Mouse (Mus musculus) CH12.LX (cell line): ENCODE results near the gene Pa2g4. TPM values are rescaled to one million over a fixed set of nuclear protein-coding genes. Genes with fewer than 3 reads are reported as not detected.
A peak's percentile ranks its signal among the peaks of the same experiment; 100 is the strongest.
"Not testable (repeated sequence)": the region's sequence is repeated elsewhere in the genome, so short reads cannot be mapped to it uniquely, and the experiment has no call there.

Source experiments
- DNase-seq: peaks from one replicate; pipeline ENCODE4 v3.0.0-alpha.2; 2013; ENCODE audit errors: extremely low read depth
- H3K27ac ChIP-seq: 2 replicates; pipeline ENCODE4 v1.5.1; 2012; ENCODE audit warnings: low read depth, mild to moderate bottlenecking, control low read depth, moderate library complexity; ENCODE audit not compliant: insufficient read depth
- H3K27me3 ChIP-seq: replicated peaks from 2 replicates; pipeline ENCODE3; 2012; ENCODE audit warnings: inconsistent platforms
- H3K36me3 ChIP-seq, 2 experiments: replicated peaks in 1 of 2; 2 replicates each; pipeline versions ENCODE3 to v1.6.1; 2012; ENCODE audit warnings: inconsistent platforms in 1 of 2, low read length in 1 of 2, mild to moderate bottlenecking in 1 of 2, mixed read lengths in 1 of 2, moderate library complexity in 1 of 2; ENCODE audit not compliant: control insufficient read depth in 1 of 2, insufficient read depth in 1 of 2
- H3K4me1 ChIP-seq, 2 experiments: 2 replicates each; pipeline ENCODE4 v1.6.1; 2012; ENCODE audit warnings: inconsistent platforms in 1 of 2, moderate library complexity in 1 of 2; ENCODE audit not compliant: insufficient read depth in 2 of 2, control insufficient read depth in 1 of 2
- H3K4me2 ChIP-seq: 2 replicates; pipeline ENCODE4 v1.6.1; 2012; ENCODE audit warnings: low read depth, mild to moderate bottlenecking, control low read depth; ENCODE audit not compliant: poor library complexity, insufficient read depth, severe bottlenecking
- H3K4me3 ChIP-seq, 3 experiments: fragments of 150-350 bp in 1 of 3; sonication (generic) in 1 of 3; replicated peaks in 1 of 3; 2 replicates each; pipeline versions ENCODE3 to v1.5.1; 2011 to 2012; ENCODE audit warnings: low read depth in 2 of 3, low read length in 2 of 3, mild to moderate bottlenecking in 2 of 3, moderate library complexity in 2 of 3, control low read depth in 1 of 3, improper control_type of control experiment in 1 of 3, inconsistent platforms in 1 of 3, mixed read lengths in 1 of 3; ENCODE audit not compliant: poor library complexity in 1 of 3
- H3K79me2 ChIP-seq: replicated peaks from 2 replicates; pipeline ENCODE4 v1.6.1; 2012; ENCODE audit warnings: mild to moderate bottlenecking, moderate library complexity; ENCODE audit not compliant: control insufficient read depth, poor library complexity, insufficient read depth, severe bottlenecking; ENCODE audit errors: extremely low read depth
- H3K9ac ChIP-seq: 2 replicates; pipeline ENCODE4 v1.6.1; 2012; ENCODE audit warnings: low read depth, mild to moderate bottlenecking, control low read depth, moderate library complexity; ENCODE audit not compliant: insufficient read depth
- H3K9me3 ChIP-seq: replicated peaks from 2 replicates; pipeline ENCODE3; 2012; ENCODE audit warnings: low read length, inconsistent platforms, mixed read lengths
- BHLHE40 ChIP-seq: IDR thresholded peaks from 2 replicates; pipeline ENCODE4 v1.6.1; 2011; ENCODE audit warnings: mild to moderate bottlenecking, low read depth, low read length, improper control_type of control experiment
- CHD1 ChIP-seq: IDR thresholded peaks from 2 replicates; pipeline ENCODE4 v1.6.1; 2012; ENCODE audit warnings: low read depth, low read length, improper control_type of control experiment, inconsistent platforms
- CHD2 ChIP-seq: IDR thresholded peaks from 2 replicates; pipeline ENCODE4 v1.6.1; 2011; ENCODE audit warnings: low read length, improper control_type of control experiment
- CTCF ChIP-seq, 2 experiments: IDR thresholded peaks in 1 of 2; conservative IDR thresholded peaks in 1 of 2; 2 replicates each; pipeline ENCODE4 v1.5.1; 2011 to 2012; ENCODE audit warnings: low read depth in 2 of 2, low read length in 2 of 2, improper control_type of control experiment in 1 of 2, inconsistent platforms in 1 of 2, mild to moderate bottlenecking in 1 of 2, moderate library complexity in 1 of 2
- E2F4 ChIP-seq: IDR thresholded peaks from 2 replicates; pipeline ENCODE4 v1.6.1; 2011; ENCODE audit warnings: low read depth, low read length, improper control_type of control experiment; ENCODE audit not compliant: insufficient replicate concordance
- ELF1 ChIP-seq: IDR thresholded peaks from 2 replicates; pipeline ENCODE4 v1.6.1; 2014; ENCODE audit warnings: low read depth, mild to moderate bottlenecking, inconsistent platforms, low read length, improper control_type of control experiment
- EP300 ChIP-seq: IDR thresholded peaks from 2 replicates; pipeline ENCODE4 v1.6.1; 2011; ENCODE audit warnings: low read length, improper control_type of control experiment
- ETS1 ChIP-seq: conservative IDR thresholded peaks from 2 replicates; pipeline ENCODE4 v1.6.1; 2012; ENCODE audit warnings: low read depth, mild to moderate bottlenecking, inconsistent platforms, low read length, improper control_type of control experiment, moderate library complexity
- GABPA ChIP-seq: IDR thresholded peaks from 2 replicates; pipeline ENCODE4 v1.6.1; 2012; ENCODE audit warnings: low read depth, low read length, improper control_type of control experiment, inconsistent platforms; ENCODE audit not compliant: insufficient replicate concordance
- HCFC1 ChIP-seq: IDR thresholded peaks from 2 replicates; pipeline ENCODE4 v1.6.1; 2012; ENCODE audit warnings: low read depth, mild to moderate bottlenecking, inconsistent platforms, low read length, improper control_type of control experiment
- IRF4 ChIP-seq: IDR thresholded peaks from 2 replicates; pipeline ENCODE4 v1.6.1; 2014; ENCODE audit warnings: low read depth, mild to moderate bottlenecking, inconsistent platforms, low read length, improper control_type of control experiment
- JUND ChIP-seq: conservative IDR thresholded peaks from 2 replicates; pipeline ENCODE4 v1.6.1; 2011; ENCODE audit warnings: low read depth, low read length, improper control_type of control experiment
- KAT2A ChIP-seq: IDR thresholded peaks from 2 replicates; pipeline ENCODE4 v1.6.1; 2012; ENCODE audit warnings: low read length, improper control_type of control experiment, inconsistent platforms; ENCODE audit not compliant: insufficient replicate concordance
- MAFK ChIP-seq: IDR thresholded peaks from 2 replicates; pipeline ENCODE4 v1.6.1; 2011; ENCODE audit warnings: low read length, improper control_type of control experiment; ENCODE audit not compliant: insufficient replicate concordance
- MAZ ChIP-seq: IDR thresholded peaks from 2 replicates; pipeline ENCODE4 v1.6.1; 2012; ENCODE audit warnings: low read depth, mild to moderate bottlenecking, inconsistent platforms, low read length, improper control_type of control experiment, moderate library complexity
- MEF2A ChIP-seq: IDR thresholded peaks from 2 replicates; pipeline ENCODE4 v1.6.1; 2014; ENCODE audit warnings: low read depth, mild to moderate bottlenecking, inconsistent platforms, low read length, improper control_type of control experiment, borderline replicate concordance
- MXI1 ChIP-seq: IDR thresholded peaks from 2 replicates; pipeline ENCODE4 v1.6.1; 2011; ENCODE audit warnings: mild to moderate bottlenecking, low read depth, low read length, improper control_type of control experiment
- MYC ChIP-seq: IDR thresholded peaks from 2 replicates; pipeline ENCODE4 v1.6.1; 2011; ENCODE audit warnings: low read depth, mild to moderate bottlenecking, improper control_type of control experiment, low read length
- NRF1 ChIP-seq: IDR thresholded peaks from 2 replicates; pipeline ENCODE4 v1.6.1; 2014; ENCODE audit warnings: low read depth, mild to moderate bottlenecking, inconsistent platforms, low read length, improper control_type of control experiment, moderate library complexity
- PAX5 ChIP-seq: IDR thresholded peaks from 2 replicates; pipeline ENCODE4 v1.6.1; 2012; ENCODE audit warnings: low read length, inconsistent platforms, mixed read lengths
- POLR2A ChIP-seq: IDR thresholded peaks from 2 replicates; pipeline ENCODE4 v1.6.1; 2011; ENCODE audit warnings: low read depth, mild to moderate bottlenecking, improper control_type of control experiment, low read length
- RAD21 ChIP-seq: IDR thresholded peaks from 2 replicates; pipeline ENCODE4 v1.6.1; 2011; ENCODE audit warnings: low read depth, mild to moderate bottlenecking, low read length, improper control_type of control experiment, moderate library complexity
- SIN3A ChIP-seq: IDR thresholded peaks from 2 replicates; pipeline ENCODE4 v1.6.1; 2012; ENCODE audit warnings: low read length, improper control_type of control experiment, inconsistent platforms
- TBP ChIP-seq: conservative IDR thresholded peaks from 2 replicates; pipeline ENCODE4 v1.6.1; 2011; ENCODE audit warnings: low read depth, low read length, improper control_type of control experiment
- TCF12 ChIP-seq: IDR thresholded peaks from 2 replicates; pipeline ENCODE4 v1.6.1; 2014; ENCODE audit warnings: low read depth, mild to moderate bottlenecking, inconsistent platforms, low read length, improper control_type of control experiment
- USF2 ChIP-seq: conservative IDR thresholded peaks from 2 replicates; pipeline ENCODE4 v1.6.1; 2011; ENCODE audit warnings: low read depth, low read length, improper control_type of control experiment
- ZC3H11A ChIP-seq: IDR thresholded peaks from 2 replicates; pipeline ENCODE4 v1.6.1; 2012; ENCODE audit warnings: low read depth, mild to moderate bottlenecking, inconsistent platforms, low read length, improper control_type of control experiment
- ZKSCAN1 ChIP-seq: IDR thresholded peaks from 2 replicates; pipeline ENCODE4 v1.6.1; 2012; ENCODE audit warnings: low read depth, inconsistent platforms, low read length, improper control_type of control experiment, borderline replicate concordance
- ZNF384 ChIP-seq: IDR thresholded peaks from 2 replicates; pipeline ENCODE4 v1.6.1; 2012; ENCODE audit warnings: low read depth, low read length, improper control_type of control experiment, inconsistent platforms
- dilution Hi-C: fragments of 300-500 bp; cut with MboI; formaldehyde crosslinking; loops from 2 replicates; pipeline ENCODE4 v1.14.3; 2020; ENCODE audit warnings: low sequenced_read_pairs; ENCODE audit not compliant: extremely low pct_unique_long_range_greater_than_20kb, extremely low pct_ligation_motif_present
- in situ Hi-C: fragments of 300-500 bp; cut with MboI; formaldehyde crosslinking; loops from 3 replicates; pipeline ENCODE4 v1.14.3; 2019; ENCODE audit warnings: low sequenced_read_pairs, low pct_ligation_motif_present, low pct_unique_long_range_greater_than_20kb, mixed read lengths
- polyA plus RNA-seq: library from polyadenylated mRNA; unstranded; fragments of >175 nt; gene quantifications from 2 replicates; pipeline ENCODE4 v1.2.1, GENCODE M21; 2012; ENCODE audit warnings: low read depth; ENCODE audit not compliant: insufficient read length
- total RNA-seq, 2 experiments: library from RNA; depleted of rRNA; stranded (reverse); fragments of 300-350 nt in 1 of 2; fragments of >200 nt in 1 of 2; gene quantifications; 2 replicates each; pipeline ENCODE4 v1.2.3; 2012 to 2014

The Pa2g4 gene
- total and polyA plus RNA-seq, 3 experiments: 129 to 550 (median 133) TPM

GRCm38 (mm10) chr10:128548051-128548791, 17.6 kb downstream of the Pa2g4 start:
- DNase-seq, in situ Hi-C loops, H3K27me3 ChIP-seq, H3K9me3 ChIP-seq, dilution Hi-C loops: not testable (repeated sequence)
- H3K79me2 ChIP-seq: peaks cover 18% of the 10 kb centered on the region
- H3K4me1 ChIP-seq: peaks cover 13 to 34% of the 10 kb centered on the region in 2 experiments
- H3K36me3 ChIP-seq: peaks cover 27 to 31% of the 10 kb centered on the region in 2 experiments
- H3K4me2 ChIP-seq: peak overlapping the region; percentile 45
- H3K27ac ChIP-seq: peak overlapping the region; percentile 69
- H3K9ac ChIP-seq: peak overlapping the region; percentile 99
- peak; percentile 81; the same call in 1 of the 2 replicates for TF ChIP-seq CHD1
- H3K4me3 ChIP-seq: peak overlapping the region; percentile 72 to 79 (median 77)

DNA sequence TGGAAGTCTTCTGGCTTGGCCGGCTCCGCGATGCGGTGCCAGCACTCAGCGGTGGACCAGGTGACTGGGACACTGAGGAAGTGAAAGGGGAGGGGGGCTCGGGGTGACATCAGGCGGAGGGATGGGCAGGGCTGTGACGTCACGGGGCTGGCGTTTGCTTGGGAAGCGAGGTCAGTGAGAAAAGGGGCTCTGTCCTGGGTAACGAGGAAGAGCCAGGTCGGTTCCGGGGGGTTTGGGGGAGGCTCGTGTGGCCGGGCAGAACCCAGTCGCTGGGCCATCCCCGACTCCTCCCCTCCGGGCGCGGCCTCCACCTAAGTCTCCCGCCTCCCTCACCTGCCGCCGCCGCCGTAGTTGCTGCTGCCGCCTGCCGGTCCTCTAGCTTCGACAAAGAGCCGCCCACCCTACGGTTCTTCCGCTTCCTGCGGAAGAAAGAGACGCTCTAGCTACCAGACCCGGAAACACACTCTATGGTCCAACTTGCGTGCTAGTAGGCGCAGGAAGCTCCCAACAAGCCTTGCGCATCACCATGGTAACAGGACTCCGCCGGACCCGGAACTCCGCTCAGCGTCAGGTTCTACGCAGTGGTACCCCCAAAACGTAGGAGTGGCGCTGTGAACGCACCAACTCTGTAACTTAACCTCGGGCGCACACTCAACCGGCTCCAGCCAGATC, 18.3 kb downstream of the Pa2g4 start, which contains the start of gene Zc3h10:
Gene Zc3h10, minus strand, starts transcription at position 414 of the 672 bp plus-strand sequence.
- peak within 1 kb of the TSS; percentile 99 for H3K9ac ChIP-seq
- H3K36me3 ChIP-seq: peaks cover 32 to 38% of the 10 kb centered on the region in 2 experiments
- peak within 1 kb of the TSS; percentile 77 to 90 (median 79) for H3K4me3 ChIP-seq
- H3K4me2 ChIP-seq: peak within 1 kb of the TSS; percentile 93
- H3K27me3 ChIP-seq: no peaks in the 10 kb centered on the region
- in situ Hi-C loops: no loop called here
- peak within 1 kb of the TSS; percentile 85 for H3K27ac ChIP-seq
- H3K9me3 ChIP-seq: no peaks in the 10 kb centered on the region
- dilution Hi-C loops: no loop called here
- DNase-seq: peak; percentile 99
- H3K79me2 ChIP-seq: peaks cover 18% of the 10 kb centered on the region
- peaks cover 13 to 39% of the 10 kb centered on the region in 2 experiments for H3K4me1 ChIP-seq
- TF ChIP-seq KAT2A: peak; percentile 91; the same call in 1 of the 2 replicates
- TF ChIP-seq CHD1: no peak
- peak; percentile 71 for TF ChIP-seq NRF1
- peak; percentile 83 for TF ChIP-seq CHD2
- no peak for TF ChIP-seq ZKSCAN1
- 0 out of 2 replicates have a peak, but pooled peaks have one; percentile 45 for TF ChIP-seq EP300
- TF ChIP-seq POLR2A: peak; percentile 95
- TF ChIP-seq JUND: no peak
- TF ChIP-seq MYC: no peak
- TF ChIP-seq SIN3A: peak; percentile 97
- TF ChIP-seq TCF12: peak; percentile 66; the same call in 1 of the 2 replicates
- TF ChIP-seq MAFK: no peak
- peak; percentile 3; the same call in 1 of the 2 replicates for TF ChIP-seq BHLHE40
- TF ChIP-seq MEF2A: peak; percentile 55; the same call in 1 of the 2 replicates
- peak; percentile 95 for TF ChIP-seq HCFC1
- peak; percentile 82 for TF ChIP-seq IRF4
- peak in 1 of 2 experiments; percentile 45; a peak in 2 of 4 replicates for TF ChIP-seq CTCF (conservative IDR thresholded peaks at IDR 0.05 in 1 of 2, IDR thresholded peaks at IDR 0.05 in 1 of 2; ENCODE audit: low read depth in 2 of 2, low read length in 2 of 2)
- TF ChIP-seq ZNF384: no peak; the same call in 1 of the 2 replicates
- TF ChIP-seq MXI1: peak; percentile 93
- TF ChIP-seq ETS1: no peak; the same call in none of the 2 replicates
- TF ChIP-seq PAX5: no peak
- no peak for TF ChIP-seq ZC3H11A
- peak; percentile 72; the same call in 1 of the 2 replicates for TF ChIP-seq TBP
- no peak for TF ChIP-seq RAD21
- TF ChIP-seq E2F4: no peak; the same call in 1 of the 2 replicates
- peak; percentile 99 for TF ChIP-seq ELF1
- peak; percentile 72; the same call in 1 of the 2 replicates for TF ChIP-seq MAZ
- no peak; the same call in none of the 2 replicates for TF ChIP-seq GABPA
- TF ChIP-seq USF2: no peak; the same call in 1 of the 2 replicates
